Mouse (Mus musculus): ENCODE results near the gene Jpt1. TPM values are rescaled to one million over a fixed set of nuclear protein-coding genes. Genes with fewer than 3 reads are reported as not detected.
"Not testable (repeated sequence)": the region's sequence is repeated elsewhere in the genome, so short reads cannot be mapped to it uniquely, and the experiment has no call there.

Gene Jpt1
- total and polyA plus RNA-seq, 3 experiments = 110 to 116 (median 110) TPM

DNA sequence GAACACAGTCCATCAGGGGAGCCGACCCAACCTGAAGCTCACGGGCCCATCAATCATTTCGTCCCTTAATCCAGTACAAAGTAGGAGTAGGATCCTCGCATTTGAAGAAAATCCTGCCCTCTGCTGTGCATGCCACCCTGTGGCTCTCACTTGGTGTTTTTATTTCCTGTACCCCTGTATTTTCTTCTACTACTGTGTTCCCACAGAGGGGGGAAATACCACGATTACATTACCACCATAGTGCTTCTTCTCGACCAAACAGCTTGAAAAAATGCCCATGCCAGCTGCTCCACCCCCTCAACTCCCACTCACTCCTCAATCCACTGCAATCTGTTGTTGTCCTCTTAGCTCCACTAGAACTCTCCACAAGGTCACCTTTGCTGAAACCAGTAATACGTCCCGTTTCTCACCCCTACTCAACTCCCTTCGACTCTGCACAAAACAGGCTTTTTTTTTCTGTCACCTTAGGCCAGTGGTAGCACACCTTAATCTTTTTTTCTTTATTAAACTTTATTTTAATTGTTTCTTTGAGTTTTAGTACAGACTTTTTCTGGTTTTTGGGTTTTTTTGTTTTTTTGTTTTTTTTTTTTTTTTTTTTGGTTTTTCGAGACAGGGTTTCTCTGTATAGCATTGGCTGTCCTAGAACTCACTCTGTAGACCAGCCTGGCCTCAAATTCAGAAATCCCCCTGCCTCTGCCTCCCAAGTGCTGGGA, 22.8 kb upstream of the Jpt1 start:
- Histone ChIP-seq H3K79me2 (replicated peaks; ENCODE audit: control insufficient read depth, insufficient read depth, low read length) (peaks cover 2% of the 10 kb centered on the region; the same call in 1 of the 2 replicates), H3K4me1 (ENCODE audit: control insufficient read depth, insufficient read depth, low read length) (peaks cover 3% of the 10 kb centered on the region; the same call in 1 of the 2 replicates), H3K4me3 (peak overlapping the region; percentile 44), H3K27ac (peak overlapping the region; percentile 94), H3K9ac (ENCODE audit: low read depth, low read length) (no peak overlapping the region), H3K36me3 (ENCODE audit: control insufficient read depth, insufficient read depth, low read length) (peaks cover 19% of the 10 kb centered on the region), H3K27me3 (ENCODE audit: control insufficient read depth, insufficient read depth, low read length) (no peaks in the 10 kb centered on the region)
- intact Hi-C loops (cut with DNase I) = loop anchor here (2.0 kb wide), 1 partner anchor 28 kb away; the partner anchor contains the start of gene Nup85
- WGBS = 91% methylated on average over 10 of the region's 10 CpGs
- DNase-seq = no peak
- TF ChIP-seq CTCF (IDR thresholded peaks at IDR 0.05) (no peak), POLR2A (IDR thresholded peaks at IDR 0.05; ENCODE audit: insufficient read depth, low read depth, low read length) (no peak), EP300 (IDR thresholded peaks at IDR 0.05; ENCODE audit: insufficient read depth, low read depth, low read length) (no peak)

- peak within 1 kb of the TSS; percentile 94 for H3K27ac ChIP-seq
- intact Hi-C loops (cut with DNase I) = loop anchor here (2.0 kb wide), 1 partner anchor 29 kb away; the partner anchor contains the start of gene Nup85
- peak within 1 kb of the TSS; percentile 92 for H3K9ac ChIP-seq (ENCODE audit: low read depth, low read length)
- H3K4me3 ChIP-seq = peak within 1 kb of the TSS; percentile 73
- H3K79me2 ChIP-seq (replicated peaks; ENCODE audit: control insufficient read depth, insufficient read depth, low read length) = peaks cover 2% of the 10 kb centered on the region; the same call in 1 of the 2 replicates
- peak; percentile 99 to 100 for DNase-seq
- H3K27me3 ChIP-seq (ENCODE audit: control insufficient read depth, insufficient read depth, low read length) = no peaks in the 10 kb centered on the region
- 1% methylated on average over 70 of the region's 70 CpGs for WGBS
- peaks cover 3% of the 10 kb centered on the region; the same call in 1 of the 2 replicates for H3K4me1 ChIP-seq (ENCODE audit: control insufficient read depth, insufficient read depth, low read length)
- H3K36me3 ChIP-seq (ENCODE audit: control insufficient read depth, insufficient read depth, low read length) = peaks cover 21% of the 10 kb centered on the region
- TF ChIP-seq CTCF (IDR thresholded peaks at IDR 0.05) = peak; percentile 34; the same call in 1 of the 2 replicates
- 0 out of 2 replicates have a peak, but pooled peaks have one; percentile 16 for TF ChIP-seq EP300 (IDR thresholded peaks at IDR 0.05; ENCODE audit: insufficient read depth, low read depth, low read length)
- TF ChIP-seq POLR2A (IDR thresholded peaks at IDR 0.05; ENCODE audit: insufficient read depth, low read depth, low read length) = peak; percentile 62
Measured at GRCm38 (mm10) chr11:115536038-115536681, 22.0 kb upstream of the Jpt1 start, which contains the start of gene Sumo2. Sumo2 (minus strand) TSS chr11:115536276.

GRCm38 (mm10) chr11:115535401-115536037, 21.3 kb upstream of the Jpt1 start:
- 1% methylated on average over 73 of the region's 84 CpGs for WGBS
- no peaks in the 10 kb centered on the region for H3K27me3 ChIP-seq (ENCODE audit: control insufficient read depth, insufficient read depth, low read length)
- peak overlapping the region; percentile 92 for H3K9ac ChIP-seq (ENCODE audit: low read depth, low read length)
- TF ChIP-seq CTCF (IDR thresholded peaks at IDR 0.05) (no peak), POLR2A (IDR thresholded peaks at IDR 0.05; ENCODE audit: insufficient read depth, low read depth, low read length) (no peak), EP300 (IDR thresholded peaks at IDR 0.05; ENCODE audit: insufficient read depth, low read depth, low read length) (no peak)
- H3K4me3 ChIP-seq = peak overlapping the region; percentile 73
- peaks cover 3% of the 10 kb centered on the region; the same call in 1 of the 2 replicates for H3K4me1 ChIP-seq (ENCODE audit: control insufficient read depth, insufficient read depth, low read length)
- peaks cover 21% of the 10 kb centered on the region for H3K36me3 ChIP-seq (ENCODE audit: control insufficient read depth, insufficient read depth, low read length)
- DNase-seq = peak in 1 of 2 experiments; percentile 85
- H3K79me2 ChIP-seq (replicated peaks; ENCODE audit: control insufficient read depth, insufficient read depth, low read length) = peaks cover 2% of the 10 kb centered on the region; the same call in 1 of the 2 replicates
- peak overlapping the region; percentile 94 for H3K27ac ChIP-seq
- intact Hi-C loops (cut with DNase I) = loop anchor here (1.0 to 2.0 kb wide), 3 partner anchors 21 to 45 kb away; partner anchors contain the start of genes Jpt1, Nt5c and Nup85

GRCm38 (mm10) chr11:115534759-115535371, 20.7 kb upstream of the Jpt1 start:
- TF ChIP-seq EP300 (IDR thresholded peaks at IDR 0.05; ENCODE audit: insufficient read depth, low read depth, low read length) (no peak), POLR2A (IDR thresholded peaks at IDR 0.05; ENCODE audit: insufficient read depth, low read depth, low read length) (no peak), CTCF (IDR thresholded peaks at IDR 0.05) (no peak)
- intact Hi-C loops (cut with DNase I) = loop anchor here (1.0 to 2.0 kb wide), 2 partner anchors 21 to 44 kb away; partner anchors contain the start of genes Jpt1 and Nt5c
- 4% methylated on average over 11 of the region's 11 CpGs for WGBS
- peaks cover 24% of the 10 kb centered on the region for H3K36me3 ChIP-seq (ENCODE audit: control insufficient read depth, insufficient read depth, low read length)
- peaks cover 3% of the 10 kb centered on the region; the same call in 1 of the 2 replicates for H3K4me1 ChIP-seq (ENCODE audit: control insufficient read depth, insufficient read depth, low read length)
- peak overlapping the region; percentile 94 for H3K27ac ChIP-seq
- no peak for DNase-seq
- peak overlapping the region; percentile 73 for H3K4me3 ChIP-seq
- no peaks in the 10 kb centered on the region for H3K27me3 ChIP-seq (ENCODE audit: control insufficient read depth, insufficient read depth, low read length)
- peak overlapping the region; percentile 92 for H3K9ac ChIP-seq (ENCODE audit: low read depth, low read length)
- H3K79me2 ChIP-seq (replicated peaks; ENCODE audit: control insufficient read depth, insufficient read depth, low read length) = peaks cover 2% of the 10 kb centered on the region; the same call in 1 of the 2 replicates

- peaks cover 17% of the 10 kb centered on the region for H3K36me3 ChIP-seq (ENCODE audit: control insufficient read depth, insufficient read depth, low read length)
- H3K27ac ChIP-seq; H3K4me1 ChIP-seq (ENCODE audit: control insufficient read depth, insufficient read depth, low read length); H3K4me3 ChIP-seq; H3K9ac ChIP-seq (ENCODE audit: low read depth, low read length); DNase-seq; H3K27me3 ChIP-seq (ENCODE audit: control insufficient read depth, insufficient read depth, low read length); intact Hi-C loops (cut with DNase I); H3K79me2 ChIP-seq (replicated peaks; ENCODE audit: control insufficient read depth, insufficient read depth, low read length): not testable (repeated sequence)
- 88% methylated on average over 3 of the region's 3 CpGs for WGBS
Measured at GRCm38 (mm10) chr11:115526446-115526845, 12.3 kb upstream of the Jpt1 start.

Data from heart, adult 2 months (tissue).